Mouse (Mus musculus): ENCODE results near the gene Cyp4a30b.

DNA sequence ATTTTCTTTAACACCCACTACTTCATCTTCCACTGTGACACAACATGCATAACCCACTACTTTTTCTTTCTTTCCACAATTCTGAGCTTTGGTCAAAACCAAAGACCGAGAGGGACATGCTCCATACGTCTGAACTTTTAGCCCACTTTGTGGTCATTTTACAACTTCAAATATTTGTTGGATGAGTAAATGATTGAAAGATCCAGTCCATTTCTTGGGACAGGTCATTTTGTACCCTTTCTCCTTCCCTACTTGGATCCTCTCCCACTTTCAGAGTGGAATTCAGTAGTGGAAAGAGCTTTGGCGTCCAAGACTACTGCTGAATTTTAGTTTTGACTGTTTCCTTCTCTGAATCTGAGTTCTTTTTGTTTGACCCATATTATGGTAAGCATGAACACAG lies 45.1 kb downstream of the Cyp4a30b start:
- TF ChIP-seq CTCF (IDR thresholded peaks at IDR 0.05; ENCODE audit: control insufficient read depth, insufficient read depth, insufficient replicate concordance, low read depth, low read length) = no peak
- TF ChIP-seq POLR2A (IDR thresholded peaks at IDR 0.05; ENCODE audit: control insufficient read depth, low read depth, low read length) = no peak
